ENCODE assay signal across 21 mouse cellular contexts in genomic region chr15:40368746-40369145, GRCm38 (mm10).
"Had no signal": no experiment of that assay in that cellular context is flagged by ENCODE, and none has a peak within 500 bp of the region (broad histone marks: within the 10 kb centered on the region; RNA-seq: fewer than 3 reads in every experiment).

No protein-coding gene starts in this region.

- DNase-seq: kidney, adult 8-10 months; layer of hippocampus, adult 9-11 months; liver; lung, adult 2 months; lung, postnatal 36 days; retina, postnatal 1 day; right cerebral cortex, postnatal 25 days; spleen, adult 18-20 months; thymus, postnatal 25 days had no signal

- H3K27ac ChIP-seq: layer of hippocampus, adult 2 months; limb, embryonic 10.5 days; limb, embryonic 13.5 days; liver, embryonic 12.5 days; liver, embryonic 15.5 days; midbrain, embryonic 10.5 days; midbrain, embryonic 13.5 days; neural tube, embryonic 13.5 days had no signal

- ATAC-seq: intestine, postnatal 0 days; liver, embryonic 12.5 days; midbrain, embryonic 13.5 days; midbrain, embryonic 16.5 days had no signal

- H3K9me3 ChIP-seq: limb, embryonic 10.5 days; limb, embryonic 13.5 days; liver, embryonic 12.5 days; liver, embryonic 15.5 days; megakaryocyte, embryonic 14.5 days; midbrain, embryonic 10.5 days; midbrain, embryonic 13.5 days; neural tube, embryonic 13.5 days had no signal

- H3K4me1 ChIP-seq: limb, embryonic 10.5 days; limb, embryonic 13.5 days; liver, embryonic 12.5 days; liver, embryonic 15.5 days; megakaryocyte, embryonic 14.5 days; midbrain, embryonic 10.5 days; midbrain, embryonic 13.5 days; neural tube, embryonic 13.5 days had no signal

- H3K27me3 ChIP-seq: limb, embryonic 13.5 days; liver, embryonic 12.5 days; liver, embryonic 15.5 days; megakaryocyte, embryonic 14.5 days; midbrain, embryonic 13.5 days; neural tube, embryonic 13.5 days had no signal

- H3K4me2 ChIP-seq: limb, embryonic 13.5 days; liver, embryonic 12.5 days; liver, embryonic 15.5 days; midbrain, embryonic 13.5 days; neural tube, embryonic 13.5 days had no signal

- H3K36me3 ChIP-seq: limb, embryonic 10.5 days; limb, embryonic 13.5 days; liver, embryonic 12.5 days; liver, embryonic 15.5 days; midbrain, embryonic 10.5 days; midbrain, embryonic 13.5 days; neural tube, embryonic 13.5 days had no signal

- H3K9ac ChIP-seq: limb, embryonic 13.5 days; liver, embryonic 12.5 days; liver, embryonic 15.5 days; midbrain, embryonic 13.5 days; neural tube, embryonic 13.5 days had no signal

- H3K4me3 ChIP-seq: layer of hippocampus, adult 2 months; limb, embryonic 10.5 days; limb, embryonic 13.5 days; liver, embryonic 12.5 days; liver, embryonic 15.5 days; megakaryocyte, embryonic 14.5 days; midbrain, embryonic 10.5 days; midbrain, embryonic 13.5 days; myocyte; neural tube, embryonic 13.5 days had no signal
